Mouse (Mus musculus) ES-CJ7 (cell line): ENCODE measurements around the gene Sufu.
A peak's percentile ranks its signal among the peaks of the same experiment; 100 is the strongest.

Source experiments
- DNase-seq: peaks from one replicate; pipeline ENCODE4 v3.0.0; 2011; ENCODE audit warnings: low read depth, low spot score

The Sufu gene

GRCm38 (mm10) chr19:46531071-46532030, 134.7 kb downstream of the Sufu start:
- DNase-seq, result no peak

DNA sequence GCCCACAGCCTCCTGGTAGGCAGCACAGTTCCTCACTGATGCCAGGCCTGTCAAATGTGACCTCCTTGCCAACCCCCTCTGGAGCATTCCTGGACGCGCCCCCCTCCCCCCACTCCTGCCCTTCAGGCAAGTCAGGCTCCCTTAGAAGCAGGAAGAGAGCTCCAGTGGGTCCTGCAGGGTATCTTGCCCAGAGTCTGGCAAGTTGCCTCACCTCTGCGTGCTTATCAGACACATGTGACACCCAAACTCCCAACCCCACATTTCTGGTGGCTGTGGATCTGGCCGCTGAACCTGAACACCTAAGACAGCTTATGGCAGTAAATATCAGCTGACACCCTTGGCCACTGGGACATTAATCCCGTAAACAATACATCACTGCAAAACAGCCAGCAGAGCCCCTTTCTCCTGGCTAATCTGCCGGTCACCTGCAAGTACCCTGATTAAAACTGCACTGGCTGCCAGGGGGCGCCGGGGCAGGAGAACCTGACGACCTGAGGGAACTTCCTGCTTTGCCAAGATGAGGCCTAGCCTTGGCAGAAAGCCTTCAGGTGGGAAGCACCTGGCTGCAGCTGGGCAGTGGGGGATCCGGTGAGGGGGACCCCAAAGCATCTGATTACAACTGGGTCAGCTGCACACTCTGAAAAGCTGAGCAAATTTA, 135.5 kb downstream of the Sufu start:
- DNase-seq, result no peak

DNA sequence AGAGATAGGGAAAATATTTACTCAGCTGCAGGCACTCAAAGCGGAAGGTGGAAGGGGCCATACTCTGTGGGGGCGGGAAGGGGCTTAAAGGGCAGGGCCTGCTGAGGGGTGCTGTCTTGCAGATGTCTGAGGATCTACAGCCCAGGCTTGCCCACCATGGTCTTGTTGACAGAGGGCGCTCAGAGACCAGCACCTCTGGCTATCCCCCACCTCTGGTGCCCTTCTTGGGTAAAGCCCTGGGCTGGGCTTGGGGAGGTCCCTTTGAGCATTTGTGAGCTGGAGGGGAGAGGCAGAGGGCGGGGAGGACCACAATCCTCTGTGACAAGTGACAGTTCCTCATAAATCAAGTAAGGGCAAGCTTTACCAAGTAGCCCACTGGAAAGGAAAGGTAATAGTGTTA, 136.4 kb downstream of the Sufu start:
- no peak for DNase-seq

DNA sequence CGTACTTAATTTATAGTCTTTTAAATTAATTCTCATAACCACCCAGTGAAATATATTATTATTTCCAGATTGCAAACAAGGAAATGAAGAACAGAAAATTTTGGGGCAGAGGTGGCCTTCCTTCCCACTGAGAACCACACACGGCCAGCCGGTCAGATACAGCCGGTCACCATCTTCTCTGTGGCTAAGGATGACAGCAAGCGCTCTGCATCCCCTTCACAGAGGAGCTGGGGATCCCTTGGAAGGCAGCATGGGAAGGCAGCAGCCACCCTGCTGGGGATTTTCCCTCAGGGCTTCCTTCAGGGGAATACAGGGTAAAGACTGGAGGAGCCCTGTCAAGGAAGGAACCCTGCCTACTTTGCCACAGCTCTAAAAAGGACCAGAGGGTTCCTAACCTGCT, 136.8 kb downstream of the Sufu start:
- DNase-seq, result no peak

- no peak for DNase-seq
Measured at GRCm38 (mm10) chr19:46534542-46535098, 137.9 kb downstream of the Sufu start.

DNA sequence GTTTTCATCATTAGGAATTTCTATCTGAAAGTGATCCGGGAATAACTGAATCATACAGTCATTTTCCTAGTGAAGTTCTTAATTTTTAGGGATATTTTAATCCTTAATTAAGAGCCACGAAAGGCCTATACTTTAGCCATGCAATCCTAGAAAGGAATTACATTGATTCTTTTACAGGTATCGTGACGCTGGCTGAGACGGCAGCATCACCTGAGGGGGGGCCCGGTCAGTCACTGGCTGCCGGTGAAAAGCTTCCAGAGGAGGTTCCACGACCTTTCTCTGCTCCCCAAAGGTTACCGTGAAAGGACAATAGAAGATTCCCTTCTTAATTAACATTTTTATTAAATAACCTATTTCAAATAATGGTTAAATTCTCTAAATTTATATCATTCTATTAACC, 140.7 kb downstream of the Sufu start:
- no peak for DNase-seq

- peak; percentile 74 for DNase-seq
Measured at GRCm38 (mm10) chr19:46538213-46538612, 141.5 kb downstream of the Sufu start.
